Mouse (Mus musculus) embryo, embryonic 11.5 days (tissue): Measurements from ENCODE around the gene Man1a.

Experiments used
- DNase-seq: peaks from one replicate; pipeline ENCODE4 v3.0.0-alpha.2; 2012; ENCODE audit warnings: low read depth, low spot score

The Man1a gene

GRCm38 (mm10) chr10:53915719-53916118, 160.7 kb downstream of the Man1a start:
- DNase-seq: no peak

DNA sequence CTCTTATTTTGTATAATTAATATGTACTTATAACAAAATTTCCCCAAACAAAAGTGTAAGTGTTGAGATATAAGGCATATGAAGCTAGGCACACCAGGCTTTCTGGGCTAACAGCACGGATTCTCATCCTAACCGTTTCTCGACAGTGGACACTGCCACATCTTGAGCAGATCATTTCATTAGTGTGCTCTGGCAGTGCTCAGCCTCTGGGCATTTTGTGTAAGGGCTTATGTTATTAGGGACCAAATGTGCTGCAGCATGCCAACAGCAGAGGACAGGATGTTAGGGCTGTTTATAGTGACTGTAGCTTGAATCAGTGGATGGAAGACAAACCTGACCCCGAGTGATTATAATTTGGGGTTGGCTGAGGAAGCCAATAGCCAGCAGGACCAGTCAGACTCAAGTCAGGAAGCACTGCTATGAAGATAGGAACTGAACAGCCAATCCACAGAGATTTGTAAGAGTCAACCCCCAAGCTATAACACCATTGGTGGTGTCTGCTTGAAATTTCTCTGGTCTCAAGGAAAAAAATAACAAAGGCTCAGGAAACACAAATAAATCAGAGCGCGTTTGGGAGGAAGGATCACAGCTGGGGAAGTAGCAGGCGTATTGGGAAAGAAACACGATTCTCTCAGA, 161.3 kb downstream of the Man1a start:
- no peak for DNase-seq

- no peak for DNase-seq
Measured at GRCm38 (mm10) chr10:53913546-53914312, 162.7 kb downstream of the Man1a start.

DNA sequence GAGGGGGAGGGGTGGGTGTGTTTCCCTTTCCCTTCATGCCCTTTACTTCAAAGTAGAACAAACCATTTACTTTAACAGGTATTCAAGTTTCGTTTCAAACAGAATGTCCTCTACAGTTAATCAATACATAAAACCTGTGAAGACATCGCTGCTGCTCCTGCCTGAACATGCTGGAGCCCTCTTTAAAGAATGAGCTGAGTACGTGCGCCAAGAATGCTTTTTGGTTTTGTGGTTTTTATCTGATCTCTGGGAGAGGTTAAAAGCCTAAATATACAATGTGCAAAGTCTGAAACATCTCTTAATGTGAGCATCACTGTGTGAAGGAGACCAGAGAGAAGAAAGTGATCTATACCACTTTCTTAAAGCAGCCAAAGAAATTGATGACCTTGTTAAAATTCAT, 186.9 kb downstream of the Man1a start:
- DNase-seq: no peak

GRCm38 (mm10) chr10:53888382-53889110, 187.9 kb downstream of the Man1a start:
- DNase-seq: no peak

- DNase-seq: no peak
Measured at GRCm38 (mm10) chr10:53886475-53886874, 189.9 kb downstream of the Man1a start.

GRCm38 (mm10) chr10:53881310-53881709, 195.1 kb downstream of the Man1a start:
- no peak for DNase-seq

DNA sequence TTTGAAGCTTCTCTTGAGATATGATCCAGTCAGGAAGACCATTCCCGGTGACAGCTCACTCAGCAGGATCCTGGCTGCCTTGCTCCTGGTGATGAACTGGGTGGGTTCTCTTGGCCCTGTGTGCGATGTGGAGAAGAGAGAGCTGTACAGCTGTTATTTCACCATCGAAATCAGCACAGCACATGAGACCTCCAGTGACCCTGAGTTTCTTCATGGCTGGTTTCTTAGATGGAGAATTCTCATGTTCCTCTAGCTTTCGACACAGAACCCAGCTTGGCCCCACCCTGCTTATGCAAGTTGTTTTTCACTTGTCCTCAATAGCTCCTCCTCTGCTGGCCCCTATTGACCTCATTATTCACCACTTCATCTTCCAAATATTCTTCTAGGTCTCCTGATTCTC, 200.5 kb downstream of the Man1a start:
- no peak for DNase-seq

- DNase-seq: no peak
Measured at GRCm38 (mm10) chr10:53874191-53874590, 202.2 kb downstream of the Man1a start.

- peak; percentile 44 for DNase-seq
Measured at GRCm38 (mm10) chr10:53863486-53864357, 212.7 kb downstream of the Man1a start.

DNA sequence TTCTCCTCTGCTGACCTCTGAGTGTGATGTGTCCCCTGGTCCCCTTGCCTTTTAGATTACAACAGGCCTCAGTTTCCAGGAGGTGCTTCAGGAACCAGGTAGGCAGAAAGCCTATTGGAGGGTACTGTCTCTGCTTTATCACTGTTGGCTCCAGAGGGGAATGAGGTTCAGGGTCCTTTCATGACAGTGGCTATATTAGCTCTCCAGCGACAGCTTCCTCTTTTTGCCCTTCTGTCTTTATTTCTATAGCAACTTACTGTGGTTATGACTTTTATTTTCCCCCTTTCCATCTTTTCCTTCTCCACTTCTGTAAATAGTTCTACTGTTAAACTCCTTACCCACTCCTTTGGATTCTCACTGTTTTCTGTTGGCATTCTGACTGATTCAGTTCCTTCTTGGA, 216.5 kb downstream of the Man1a start:
- no peak for DNase-seq

- no peak for DNase-seq
Measured at GRCm38 (mm10) chr10:53859224-53859623, 217.2 kb downstream of the Man1a start.
